Mouse (Mus musculus) mammary gland, adult 2 months (tissue): ENCODE results near the gene Gm14569. TPM values are rescaled to one million over a fixed set of nuclear protein-coding genes. Genes with fewer than 3 reads are reported as not detected.

Source experiments
- polyA plus RNA-seq: library from polyadenylated mRNA; depleted of rRNA; stranded (reverse); fragments of >200 nt; gene quantifications from 2 replicates; pipeline ENCODE4 v1.2.3, GENCODE M21; 2012; ENCODE audit warnings: low replicate concordance; rRNA removed

Gm14569 gene
- not detected in 2 replicates for polyA plus RNA-seq

GRCm38 (mm10) chrX:36491730-36492129 is at the start of gene Gm14569:
Gene Gm14569 (minus strand): TSS chrX:36491830.

GRCm38 (mm10) chrX:36400980-36401379 is 90.7 kb downstream of the Gm14569 start, which contains the start of gene Gm6268:
Gene Gm6268 (plus strand): TSS chrX:36401280.

Other genes starting within 250 kb of the Gm14569 start
- gene Lonrf3, start 163.5 kb downstream of the Gm14569 start, polyA plus RNA-seq = 0.74 and 0.76 TPM in 2 replicates
- not detected in 2 replicates for gene Gm6268, start 90.5 kb downstream of the Gm14569 start, polyA plus RNA-seq
- gene Pgrmc1, start 106.4 kb upstream of the Gm14569 start, polyA plus RNA-seq = 66.8 and 165 TPM in 2 replicates
- gene Akap17b, start 153.6 kb upstream of the Gm14569 start, polyA plus RNA-seq = 0.43 and 0.69 TPM in 2 replicates